Mouse (Mus musculus) stomach, embryonic 14.5 days (tissue): Measurements from ENCODE around the gene Ankrd39. TPM values are rescaled to one million over a fixed set of nuclear protein-coding genes. Genes with fewer than 3 reads are reported as not detected.

ENCODE experiments used
- ATAC-seq: fragments of 200-750 bp; cut with Nextera tagmentation; 2 replicates; pipeline ENCODE4 v1.8.0; 2017; ENCODE audit warnings: low read depth, moderate TSS enrichment; ENCODE audit not compliant: insufficient number of reproducible peaks, insufficient read depth, low FRiP score
- H3K27ac ChIP-seq: fragments of 300-500 bp; sonication (generic); 2 replicates; pipeline ENCODE4 v1.5.1; 2014; ENCODE audit warnings: mild to moderate bottlenecking, low read length, moderate library complexity, mixed read lengths
- H3K27me3 ChIP-seq: fragments of 300-500 bp; sonication (generic); 2 replicates; pipeline ENCODE4 v1.6.1; 2014; ENCODE audit warnings: low read length, control low read depth, mixed read lengths; ENCODE audit not compliant: control insufficient read depth, insufficient read depth
- H3K36me3 ChIP-seq: fragments of 300-500 bp; sonication (generic); 2 replicates; pipeline ENCODE4 v1.6.1; 2014; ENCODE audit warnings: mild to moderate bottlenecking, control low read depth, low read length, moderate library complexity, mixed read lengths; ENCODE audit not compliant: control insufficient read depth, insufficient read depth
- H3K4me1 ChIP-seq: fragments of 300-500 bp; sonication (generic); 2 replicates; pipeline ENCODE4 v1.6.1; 2014; ENCODE audit warnings: low read length, control low read depth, mixed read lengths; ENCODE audit not compliant: control insufficient read depth, insufficient read depth
- H3K4me2 ChIP-seq: fragments of 300-500 bp; sonication (generic); replicated peaks from 2 replicates; pipeline ENCODE4 v1.6.1; 2014; ENCODE audit warnings: low read depth, low read length, control low read depth
- H3K4me3 ChIP-seq: fragments of 300-500 bp; sonication (generic); 2 replicates; pipeline ENCODE4 v1.5.1; 2014; ENCODE audit warnings: low read depth, low read length, control low read depth
- H3K9ac ChIP-seq: fragments of 300-500 bp; sonication (generic); replicated peaks from 2 replicates; pipeline ENCODE4 v1.6.1; 2014; ENCODE audit warnings: low read depth, mild to moderate bottlenecking, control low read depth, low read length, moderate library complexity, mixed read lengths
- H3K9me3 ChIP-seq: fragments of 300-500 bp; sonication (generic); 2 replicates; pipeline ENCODE4 v1.6.1; 2016; ENCODE audit warnings: low read depth, low read length, control low read depth; ENCODE audit not compliant: control insufficient read depth
- WGBS: fragments of 180-500 bp; shearing (Covaris S2); extraction: QIAGEN DNeasy Blood & Tissue Kit; methylation state at CpG from one replicate; pipeline ENCODE4 v1.1.7; 2014; 5-methylcytosine and 5-hydroxymethylcytosine counted together
- polyA plus RNA-seq: library from polyadenylated mRNA; unstranded; fragments of >200 nt; fragmentation: Nextera tagmentation; extraction: Ambion mirVana; gene quantifications from 2 replicates; pipeline ENCODE4 v1.2.1, GENCODE M21; 2014

Ankrd39 gene
- polyA plus RNA-seq, 1 experiment from 2014 or later = 30.4 TPM

DNA sequence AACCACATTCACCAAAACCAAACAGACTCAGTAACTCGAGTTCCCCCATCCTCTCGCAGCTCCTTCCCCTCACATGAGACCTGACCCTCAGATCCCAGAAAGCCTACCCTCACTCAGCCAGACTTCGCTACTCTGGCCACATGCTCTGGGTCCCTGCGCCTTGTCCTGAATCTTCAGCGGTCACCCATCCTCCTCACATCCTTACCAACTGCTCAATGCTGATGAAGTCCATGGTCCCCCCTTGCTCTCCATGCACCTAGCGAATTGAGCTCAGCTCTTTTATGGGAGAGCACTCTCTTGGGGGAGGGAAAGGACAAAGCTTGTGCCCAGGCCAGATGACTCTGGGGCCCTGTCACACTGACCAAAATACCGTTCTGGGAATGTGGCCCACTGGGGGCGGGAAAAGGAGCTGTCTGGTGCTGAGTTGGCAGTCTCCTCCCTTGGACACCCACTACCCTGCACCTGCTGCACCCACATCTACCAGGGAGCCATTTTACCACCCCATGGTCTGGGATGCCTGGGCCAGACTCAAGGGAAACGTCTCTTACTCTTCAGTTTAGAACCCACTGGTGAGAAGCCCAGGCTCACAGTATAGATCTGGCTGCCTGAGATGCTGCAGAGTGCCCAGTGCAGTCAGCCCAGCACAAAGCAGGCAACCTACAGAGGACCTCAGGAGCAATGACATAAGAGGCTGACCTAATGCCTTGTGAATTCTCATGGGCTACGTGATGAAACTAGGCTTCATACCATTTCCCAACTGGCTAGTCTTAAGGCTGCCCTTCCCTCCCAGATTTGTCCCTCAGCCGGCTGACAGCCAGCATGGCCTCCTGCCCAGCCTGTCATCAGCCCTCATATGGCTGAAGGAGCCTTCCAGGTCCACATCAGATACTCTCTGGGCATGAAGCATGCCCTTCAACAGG is 11.5 kb downstream of the Ankrd39 start:
- no peaks in the 10 kb centered on the region for H3K4me1 ChIP-seq
- no peaks in the 10 kb centered on the region for H3K9me3 ChIP-seq
- no peak overlapping the region for H3K4me3 ChIP-seq
- no peak overlapping the region for H3K4me2 ChIP-seq
- H3K36me3 ChIP-seq = peaks cover 29% of the 10 kb centered on the region
- H3K9ac ChIP-seq = no peak overlapping the region
- no peak for ATAC-seq
- no peaks in the 10 kb centered on the region for H3K27me3 ChIP-seq
- 80% methylated on average over 11 of the region's 11 CpGs for WGBS
- H3K27ac ChIP-seq = no peak overlapping the region

- H3K27ac ChIP-seq = no peak overlapping the region
- no peaks in the 10 kb centered on the region for H3K27me3 ChIP-seq
- H3K4me2 ChIP-seq = no peak overlapping the region
- H3K9ac ChIP-seq = no peak overlapping the region
- WGBS = 75% methylated on average over 6 of the region's 6 CpGs
- H3K4me1 ChIP-seq = no peaks in the 10 kb centered on the region
- H3K4me3 ChIP-seq = no peak overlapping the region
- H3K9me3 ChIP-seq = no peaks in the 10 kb centered on the region
- H3K36me3 ChIP-seq = peaks cover 21% of the 10 kb centered on the region
- ATAC-seq = no peak
Measured at GRCm38 (mm10) chr1:36534595-36535058, 12.6 kb downstream of the Ankrd39 start.

GRCm38 (mm10) chr1:36533546-36533945 is 13.7 kb downstream of the Ankrd39 start:
- Histone ChIP-seq H3K4me2 (no peak overlapping the region), H3K27me3 (no peaks in the 10 kb centered on the region), H3K36me3 (peaks cover 12% of the 10 kb centered on the region), H3K9ac (no peak overlapping the region), H3K4me1 (no peaks in the 10 kb centered on the region), H3K27ac (no peak overlapping the region; the same call in 1 of the 2 replicates), H3K4me3 (no peak overlapping the region), H3K9me3 (no peaks in the 10 kb centered on the region)
- 75% methylated on average over 6 of the region's 6 CpGs for WGBS
- ATAC-seq = no peak

DNA sequence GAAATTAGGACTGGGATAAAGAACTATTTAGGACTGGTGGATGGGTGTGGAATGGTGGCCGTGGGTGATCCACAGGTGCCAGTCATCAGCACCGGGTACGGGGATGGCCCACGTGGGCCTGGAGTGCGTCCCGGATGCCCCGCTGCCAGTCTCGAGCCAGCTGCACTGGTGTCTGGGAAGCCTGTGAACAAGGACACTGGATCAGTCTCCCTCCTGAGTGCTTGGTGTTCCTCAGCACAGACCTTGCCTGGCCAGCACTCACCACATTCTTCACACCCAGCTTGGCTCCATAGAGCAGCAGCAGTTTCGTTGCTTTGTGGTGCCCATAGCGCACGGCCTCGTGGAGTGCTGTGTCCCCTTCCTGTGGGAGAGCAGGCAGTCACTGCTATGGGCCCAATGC is 15.8 kb downstream of the Ankrd39 start:
- no peak for ATAC-seq
- Histone ChIP-seq H3K4me1 (no peaks in the 10 kb centered on the region), H3K4me2 (no peak overlapping the region), H3K9me3 (no peaks in the 10 kb centered on the region), H3K4me3 (no peak overlapping the region), H3K9ac (no peak overlapping the region), H3K27ac (no peak overlapping the region), H3K36me3 (peaks cover 3% of the 10 kb centered on the region; the same call in 1 of the 2 replicates), H3K27me3 (no peaks in the 10 kb centered on the region)
- WGBS = 89% methylated on average over 12 of the region's 12 CpGs

GRCm38 (mm10) chr1:36530962-36531361 is 16.3 kb downstream of the Ankrd39 start:
- H3K4me3 ChIP-seq = no peak overlapping the region
- ATAC-seq = no peak
- H3K4me2 ChIP-seq = no peak overlapping the region
- H3K36me3 ChIP-seq = peaks cover 3% of the 10 kb centered on the region; the same call in 1 of the 2 replicates
- 90% methylated on average over 7 of the region's 7 CpGs for WGBS
- no peaks in the 10 kb centered on the region for H3K4me1 ChIP-seq
- no peaks in the 10 kb centered on the region for H3K27me3 ChIP-seq
- H3K9me3 ChIP-seq = no peaks in the 10 kb centered on the region
- H3K27ac ChIP-seq = no peak overlapping the region
- H3K9ac ChIP-seq = no peak overlapping the region

GRCm38 (mm10) chr1:36530485-36530884 is 16.8 kb downstream of the Ankrd39 start:
- H3K9ac ChIP-seq = no peak overlapping the region
- WGBS = 68% methylated on average over 8 of the region's 8 CpGs
- H3K4me2 ChIP-seq = no peak overlapping the region
- no peak overlapping the region for H3K27ac ChIP-seq
- no peak overlapping the region for H3K4me3 ChIP-seq
- H3K9me3 ChIP-seq = no peaks in the 10 kb centered on the region
- peaks cover 8% of the 10 kb centered on the region; the same call in 1 of the 2 replicates for H3K36me3 ChIP-seq
- no peaks in the 10 kb centered on the region for H3K27me3 ChIP-seq
- ATAC-seq = peak; percentile 33; the same call in 1 of the 2 replicates
- no peaks in the 10 kb centered on the region for H3K4me1 ChIP-seq

GRCm38 (mm10) chr1:36529875-36530274 is 17.4 kb downstream of the Ankrd39 start:
- ATAC-seq = no peak
- 96% methylated on average over 4 of the region's 4 CpGs for WGBS
- H3K9ac ChIP-seq = no peak overlapping the region
- peaks cover 14% of the 10 kb centered on the region for H3K36me3 ChIP-seq
- H3K4me3 ChIP-seq = no peak overlapping the region
- no peak overlapping the region for H3K4me2 ChIP-seq
- no peaks in the 10 kb centered on the region for H3K9me3 ChIP-seq
- H3K4me1 ChIP-seq = no peaks in the 10 kb centered on the region
- H3K27me3 ChIP-seq = no peaks in the 10 kb centered on the region
- H3K27ac ChIP-seq = no peak overlapping the region

DNA sequence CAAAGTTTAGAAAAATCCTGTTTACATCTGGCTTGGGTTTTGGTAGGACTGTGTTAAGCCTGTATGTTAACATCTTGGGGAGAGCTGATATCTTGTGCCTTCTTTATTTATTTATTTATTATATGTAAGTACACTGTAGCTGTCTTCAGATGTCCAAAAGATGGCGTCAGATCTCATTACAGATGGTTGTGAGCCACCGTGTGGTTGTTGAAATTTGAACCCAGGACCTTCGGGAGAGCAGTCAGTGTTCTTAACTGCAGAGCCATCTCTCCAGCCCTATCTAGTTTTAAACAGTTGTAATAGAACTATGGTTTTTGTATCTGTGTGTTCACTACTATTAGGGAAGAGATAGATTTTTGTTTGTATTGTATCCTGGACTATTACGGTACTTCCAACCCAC is 18.0 kb downstream of the Ankrd39 start:
- no peak for ATAC-seq
- H3K9ac ChIP-seq = no peak overlapping the region
- no peak overlapping the region for H3K4me2 ChIP-seq
- H3K27me3 ChIP-seq = no peaks in the 10 kb centered on the region
- H3K36me3 ChIP-seq = peaks cover 15% of the 10 kb centered on the region
- no peak overlapping the region for H3K4me3 ChIP-seq
- no peaks in the 10 kb centered on the region for H3K4me1 ChIP-seq
- H3K27ac ChIP-seq = no peak overlapping the region
- H3K9me3 ChIP-seq = no peaks in the 10 kb centered on the region
- 88% methylated on average over 4 of the region's 4 CpGs for WGBS
